Mouse (Mus musculus): ENCODE measurements at regions not wholly inside any gene's neighbourhood (a gene's known extent, or its start where the extent isn't known, plus 50 kb on each side); places are given as distances from the start of the nearest gene placed in this dataset.

- DNase-seq: no peak
Measured at GRCm38 (mm10) chr5:73729646-73730045, 78.5 kb downstream of the Spata18 start.

GRCm38 (mm10) chr5:73731423-73731822 lies 80.2 kb downstream of the Spata18 start:
- no peak for DNase-seq

DNA sequence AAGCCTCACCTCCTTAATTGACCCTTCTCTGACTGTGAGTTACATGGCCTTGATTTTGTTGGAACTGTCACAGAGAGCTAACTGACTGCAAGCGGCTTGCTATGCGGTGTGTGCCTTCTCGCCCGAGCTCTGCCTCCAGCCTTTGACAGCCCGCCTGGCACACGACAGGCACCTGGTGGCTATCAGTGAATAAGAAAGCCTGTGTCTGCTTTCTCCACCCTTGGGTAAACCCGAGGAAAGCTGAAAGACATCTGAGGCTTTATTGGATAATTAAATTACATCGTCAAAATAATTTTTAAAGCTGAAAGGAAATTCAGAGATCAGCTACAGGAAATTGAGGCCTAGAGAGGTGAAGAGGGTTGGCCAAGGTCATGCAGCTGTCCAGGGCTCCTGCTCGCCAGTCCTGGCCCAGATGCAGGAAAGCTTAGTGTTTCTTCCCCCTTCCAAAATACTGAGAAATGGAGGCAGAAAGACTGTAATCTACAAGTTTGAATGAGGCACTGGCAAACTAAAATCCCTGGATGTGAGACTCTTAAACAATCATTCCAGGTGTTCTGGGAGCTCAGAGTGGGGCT lies 80.9 kb downstream of the Spata18 start:
- DNase-seq: no peak

GRCm38 (mm10) chr5:73740766-73741165 lies 89.6 kb downstream of the Spata18 start:
- no peak for DNase-seq

- DNase-seq: no peak
Measured at GRCm38 (mm10) chr5:73741441-73741840, 90.3 kb downstream of the Spata18 start.

- no peak for DNase-seq
Measured at GRCm38 (mm10) chr5:73743953-73744352, 92.8 kb downstream of the Spata18 start.

DNA sequence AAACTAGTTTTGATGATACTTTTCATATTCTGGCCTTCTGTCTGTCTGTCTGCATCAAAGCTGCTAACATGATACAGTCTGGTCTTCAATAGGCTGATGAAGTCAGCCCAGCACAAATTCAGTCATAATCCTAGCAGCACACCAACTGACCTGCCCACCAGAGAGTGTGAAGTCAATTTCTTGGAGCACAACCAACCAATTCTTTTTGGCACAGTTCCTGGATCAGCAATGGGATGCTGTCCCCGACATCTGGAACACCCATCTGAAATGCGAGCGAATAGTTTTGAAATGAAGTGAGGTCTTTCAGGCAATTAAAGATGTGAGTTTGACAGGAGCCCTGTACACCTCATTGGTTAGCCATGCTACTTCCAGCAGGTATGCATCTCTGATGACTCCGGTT lies 98.6 kb downstream of the Spata18 start:
- no peak for DNase-seq

- DNase-seq: no peak
Measured at GRCm38 (mm10) chr5:73752225-73752644, 101.1 kb downstream of the Spata18 start.

- DNase-seq: no peak
Measured at GRCm38 (mm10) chr5:73753827-73754226, 102.6 kb downstream of the Spata18 start.

- DNase-seq: no peak
Measured at GRCm38 (mm10) chr5:73758534-73758933, 107.4 kb downstream of the Spata18 start.

- DNase-seq: no peak
Measured at GRCm38 (mm10) chr5:73761236-73761635, 110.1 kb downstream of the Spata18 start.

GRCm38 (mm10) chr5:73761709-73762108 lies 110.5 kb downstream of the Spata18 start:
- peak; percentile 11 for DNase-seq

DNA sequence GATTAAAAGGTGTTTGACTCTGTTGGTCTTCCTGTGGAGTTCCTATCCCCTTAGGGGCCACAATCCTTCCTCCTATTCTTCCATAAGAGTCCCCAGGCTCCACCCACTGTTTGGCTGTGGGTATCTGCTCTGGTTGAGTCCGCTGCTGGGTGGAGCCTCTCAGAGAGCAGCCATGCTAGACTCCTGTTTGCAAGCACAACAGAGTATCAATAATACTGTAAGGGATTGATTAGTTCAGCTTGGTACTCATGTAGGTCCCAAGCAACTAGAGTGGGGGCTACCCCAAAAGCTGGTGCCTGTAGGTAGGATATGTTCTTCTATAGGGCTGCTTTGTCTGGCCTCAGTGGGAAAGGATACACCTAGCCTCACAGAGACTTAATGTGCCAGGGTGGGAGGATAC lies 113.0 kb downstream of the Spata18 start:
- DNase-seq: no peak

- DNase-seq: no peak
Measured at GRCm38 (mm10) chr5:73765466-73765865, 114.3 kb downstream of the Spata18 start.

GRCm38 (mm10) chr5:73768253-73768652 lies 117.1 kb downstream of the Spata18 start:
- no peak for DNase-seq

DNA sequence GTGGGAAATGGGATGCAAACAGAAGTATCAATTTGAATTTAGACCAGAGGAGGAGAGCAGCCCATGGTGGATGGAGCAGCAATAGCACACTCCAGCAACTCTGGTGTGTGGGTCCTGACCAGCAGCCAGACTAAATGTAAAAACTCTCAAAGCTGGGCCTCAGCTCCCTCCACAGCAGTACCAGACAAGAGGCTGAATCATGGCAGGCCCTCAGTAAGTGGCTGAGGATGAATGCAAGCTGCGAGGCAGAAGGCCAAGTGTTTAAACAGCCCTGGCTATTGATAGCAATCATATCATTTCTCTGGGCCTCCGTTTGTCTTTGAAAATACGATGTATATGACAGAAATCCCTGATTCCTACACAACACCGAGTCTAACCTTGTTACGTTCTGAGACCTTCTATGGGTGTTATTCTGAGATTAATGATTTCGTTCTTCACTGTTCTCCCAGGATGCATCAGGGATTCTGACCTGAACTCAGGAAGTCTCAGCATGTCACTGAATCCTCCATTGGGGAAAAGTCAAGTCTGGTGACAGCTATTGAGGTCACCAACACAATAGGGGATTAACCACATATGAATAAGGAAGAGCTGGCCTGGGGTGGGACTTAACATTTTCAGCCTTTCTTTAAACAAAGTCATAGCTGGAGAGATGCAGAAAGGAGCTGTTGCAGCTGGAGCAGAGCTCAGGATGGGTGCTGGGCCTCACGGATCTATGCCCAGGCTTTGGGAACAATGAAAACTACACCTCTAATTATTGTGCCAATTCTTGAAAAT lies 124.8 kb downstream of the Spata18 start:
- no peak for DNase-seq

DNA sequence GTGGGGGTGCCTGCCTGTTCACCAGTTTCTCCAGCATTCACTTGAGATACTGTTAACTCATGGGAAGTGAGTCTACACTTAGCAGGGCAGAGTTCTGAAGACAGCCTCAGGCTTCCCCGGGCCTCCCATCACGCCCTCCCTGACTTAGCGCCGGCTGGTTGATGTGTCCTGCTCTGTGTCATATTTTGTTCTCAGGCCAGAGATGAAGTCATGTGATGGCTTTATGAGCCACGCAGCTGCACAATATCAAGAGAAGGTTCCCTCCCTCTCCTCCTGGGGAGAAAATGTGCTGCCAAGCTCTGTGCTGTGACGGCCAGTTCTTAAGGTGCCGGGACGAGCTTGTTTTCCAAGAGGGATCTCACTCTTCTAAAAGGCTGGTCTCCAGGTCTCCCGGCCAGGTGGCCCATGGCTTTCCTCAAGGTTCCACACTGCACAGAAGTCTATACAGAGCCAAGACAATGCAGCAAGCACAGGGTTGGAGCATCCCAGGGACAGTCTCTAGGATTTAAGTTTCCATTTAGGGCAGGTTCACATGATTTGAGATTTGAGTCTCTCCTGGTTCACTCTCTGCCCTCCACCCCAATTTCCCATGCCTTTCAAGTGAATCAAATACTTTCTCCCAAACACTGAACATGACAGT lies 126.2 kb downstream of the Spata18 start:
- DNase-seq: no peak

DNA sequence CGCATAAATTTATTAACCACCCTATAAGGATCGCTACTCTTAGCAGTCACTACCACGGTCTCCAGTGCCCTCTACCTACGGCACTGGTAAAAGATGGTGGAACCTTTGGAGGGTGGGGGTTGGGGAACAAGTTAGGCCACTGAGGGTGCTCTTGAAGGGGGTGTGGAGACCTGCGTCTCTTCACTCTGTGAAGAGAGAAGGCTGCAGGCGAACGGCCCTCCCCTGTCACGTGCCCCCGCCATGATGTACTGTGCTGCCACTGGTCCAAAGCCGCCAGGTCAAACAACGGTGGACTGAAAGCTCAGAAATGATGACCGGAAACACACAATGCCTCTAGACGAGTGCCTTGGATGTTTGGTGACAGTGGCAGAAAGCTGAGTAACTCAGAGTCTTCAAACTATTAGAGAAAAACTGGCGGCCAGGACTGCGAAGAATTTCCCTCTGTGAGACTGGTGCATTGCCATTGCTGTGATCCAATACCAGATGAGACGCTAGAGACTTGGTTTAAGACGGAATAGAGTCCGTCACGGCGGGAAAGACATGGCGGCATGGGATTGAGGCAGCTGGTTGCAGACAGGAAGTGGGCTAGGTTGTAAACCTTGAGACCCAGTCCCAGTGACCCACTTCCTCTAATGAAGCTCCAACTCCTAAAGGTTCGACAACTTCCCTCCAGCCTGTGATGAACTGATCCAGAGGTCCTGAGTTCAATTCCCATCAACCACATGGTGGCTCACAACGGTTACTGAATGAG lies 130.2 kb downstream of the Spata18 start:
- no peak for DNase-seq

DNA sequence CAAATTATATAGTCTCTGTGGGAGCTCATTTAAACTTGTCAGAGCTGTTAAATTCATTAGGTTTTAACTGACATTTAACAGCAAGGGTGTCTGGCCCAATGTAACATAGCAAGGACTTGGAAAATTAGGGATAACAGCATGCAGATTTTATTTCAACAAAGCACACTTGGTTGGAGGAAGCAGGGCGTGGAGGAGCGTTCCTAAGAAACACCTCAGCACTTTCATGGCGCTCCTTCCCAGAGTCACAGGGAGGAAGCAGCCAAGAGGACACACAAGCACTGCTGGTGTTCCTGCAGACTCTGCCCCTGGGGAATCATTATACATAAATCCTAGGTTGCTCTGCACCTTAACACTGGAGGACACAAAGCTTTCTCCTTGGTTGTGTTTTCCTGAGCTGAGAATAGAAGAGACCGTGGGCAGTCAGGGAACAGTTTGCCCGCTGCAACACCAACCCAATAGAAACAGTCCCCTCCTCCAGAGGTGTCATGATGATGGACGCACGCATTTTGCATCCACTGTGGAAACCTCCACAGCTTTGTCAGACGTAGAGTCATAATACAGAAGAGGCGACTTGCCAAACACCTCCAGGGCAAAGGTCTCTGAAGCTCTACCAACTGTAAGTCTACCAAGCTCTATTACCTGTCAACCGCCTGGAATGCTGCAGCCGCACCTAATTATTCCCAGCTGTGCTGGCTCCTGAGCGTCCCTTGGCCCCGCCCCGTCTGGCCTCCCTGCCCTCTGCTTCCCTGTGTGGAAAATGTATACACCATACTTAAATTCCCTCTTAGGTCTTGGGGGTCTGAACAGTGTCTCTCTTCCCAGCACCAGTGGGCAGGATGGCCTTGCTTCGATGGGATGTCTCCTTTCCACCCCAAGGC lies 131.3 kb downstream of the Spata18 start:
- no peak for DNase-seq

- no peak for DNase-seq
Measured at GRCm38 (mm10) chr5:73787275-73787674, 136.1 kb downstream of the Spata18 start.

DNA sequence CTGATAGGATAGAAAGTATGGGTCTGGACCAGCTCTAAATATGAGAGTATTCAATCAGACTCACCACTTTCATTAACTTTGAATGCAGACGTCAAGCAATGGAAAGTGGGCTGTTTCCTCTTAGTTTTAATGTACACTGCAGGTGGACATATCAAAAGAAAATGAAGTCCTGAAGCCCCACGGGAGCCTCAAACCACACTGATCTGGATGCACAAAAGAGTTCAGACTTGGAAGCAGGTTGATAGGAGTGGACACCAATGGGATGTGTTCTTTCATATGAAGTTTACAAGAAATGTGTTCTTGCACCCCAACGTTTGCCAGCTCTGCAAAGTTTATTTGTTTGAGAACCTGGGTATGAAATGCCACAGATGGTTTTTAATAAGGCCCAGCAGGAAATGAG lies 141.0 kb downstream of the Spata18 start:
- no peak for DNase-seq

DNA sequence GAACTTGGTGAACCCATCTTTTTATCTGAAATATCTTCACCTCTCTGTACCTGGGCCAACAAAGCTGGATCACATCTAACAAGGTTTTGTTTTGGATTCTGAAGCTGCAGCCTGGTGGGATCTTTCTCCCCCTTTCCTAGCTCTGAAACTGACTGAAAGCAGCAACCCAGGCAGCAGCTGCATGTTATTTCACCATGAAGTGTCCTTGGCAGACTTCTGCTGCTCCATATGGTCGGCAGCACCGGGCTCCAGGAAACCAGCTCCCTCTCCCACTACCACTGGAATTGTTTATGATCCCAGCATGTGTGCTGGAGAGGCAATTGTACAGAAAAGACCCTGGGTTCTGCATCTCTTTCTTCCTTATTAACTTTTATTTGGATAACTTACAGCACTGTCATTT lies 145.0 kb downstream of the Spata18 start:
- no peak for DNase-seq

All from cerebellum, adult 8-10 months (tissue).